Mouse (Mus musculus) lung, adult 2 months (tissue): ENCODE measurements around the gene Kdr. TPM values are rescaled to one million over a fixed set of nuclear protein-coding genes. Genes with fewer than 3 reads are reported as not detected.

ENCODE experiments used
- DNase-seq: peaks from one replicate; pipeline ENCODE4 v3.0.0; 2022
- H3K4me1 ChIP-seq: fragments of 200-500 bp; 2 replicates; pipeline ENCODE4 v1.6.1; 2011; ENCODE audit warnings: low read length; ENCODE audit not compliant: control insufficient read depth, insufficient read depth
- H3K4me3 ChIP-seq: fragments of 200-500 bp; replicated peaks from 2 replicates; pipeline ENCODE3; 2011; ENCODE audit warnings: low read depth, mild to moderate bottlenecking, control low read depth, low read length; ENCODE audit errors: extremely low read depth
- CTCF ChIP-seq: fragments of 200-500 bp; IDR thresholded peaks from 2 replicates; pipeline ENCODE4 v1.5.1; 2011; ENCODE audit warnings: mild to moderate bottlenecking, low read length, control low read depth; ENCODE audit not compliant: insufficient read depth
- POLR2A ChIP-seq: fragments of 200-500 bp; IDR thresholded peaks from 2 replicates; pipeline ENCODE4 v1.6.1; 2011; ENCODE audit warnings: low read depth, mild to moderate bottlenecking, control low read depth, low read length, borderline replicate concordance; ENCODE audit errors: extremely low read depth
- WGBS: fragments of 180-500 bp; shearing (Covaris S2); methylation state at CpG from one replicate; pipeline ENCODE4 v1.1.7; 2018; 5-methylcytosine and 5-hydroxymethylcytosine counted together
- polyA plus RNA-seq: library from polyadenylated mRNA; depleted of rRNA; stranded (reverse); fragments of >200 nt; gene quantifications from 2 replicates; pipeline ENCODE4 v1.2.3, GENCODE M21; 2012; rRNA removed

Gene Kdr
- polyA plus RNA-seq, 1 experiment, result 106 TPM

- DNase-seq, result no peak
- TF ChIP-seq CTCF (no peak), POLR2A (no peak)
- H3K4me1 ChIP-seq, result peaks cover 5% of the 10 kb centered on the region; the same call in 1 of the 2 replicates
- 41% methylated on average over 7 of the region's 7 CpGs for WGBS
- no peak overlapping the region for H3K4me3 ChIP-seq
These were observed 48.3 kb downstream of the Kdr start for GRCm38 (mm10) chr5:75929960-75930359.

- no peak for DNase-seq
These were observed 55.6 kb downstream of the Kdr start for GRCm38 (mm10) chr5:75922677-75923076.

GRCm38 (mm10) chr5:75921730-75922387, 56.4 kb downstream of the Kdr start:
- Histone ChIP-seq H3K4me3 (no peak overlapping the region), H3K4me1 (peaks cover 10% of the 10 kb centered on the region)
- DNase-seq, result no peak
- TF ChIP-seq POLR2A, result no peak
- no peak for TF ChIP-seq CTCF
- 28% methylated on average over 12 of the region's 12 CpGs for WGBS

More at GRCm38 (mm10) chr5:75922677-75923076, 55.6 kb downstream of the Kdr start:
- WGBS, result 35% methylated on average over 6 of the region's 6 CpGs
- no peak overlapping the region for H3K4me3 ChIP-seq
- H3K4me1 ChIP-seq, result peaks cover 10% of the 10 kb centered on the region
- no peak for TF ChIP-seq POLR2A

GRCm38 (mm10) chr5:75919601-75920000, 58.7 kb downstream of the Kdr start:
- peaks cover 10% of the 10 kb centered on the region for H3K4me1 ChIP-seq
- DNase-seq, result no peak
- H3K4me3 ChIP-seq, result no peak overlapping the region
- 86% methylated on average over 7 of the region's 7 CpGs for WGBS
- TF ChIP-seq POLR2A (no peak), CTCF (no peak)

DNA sequence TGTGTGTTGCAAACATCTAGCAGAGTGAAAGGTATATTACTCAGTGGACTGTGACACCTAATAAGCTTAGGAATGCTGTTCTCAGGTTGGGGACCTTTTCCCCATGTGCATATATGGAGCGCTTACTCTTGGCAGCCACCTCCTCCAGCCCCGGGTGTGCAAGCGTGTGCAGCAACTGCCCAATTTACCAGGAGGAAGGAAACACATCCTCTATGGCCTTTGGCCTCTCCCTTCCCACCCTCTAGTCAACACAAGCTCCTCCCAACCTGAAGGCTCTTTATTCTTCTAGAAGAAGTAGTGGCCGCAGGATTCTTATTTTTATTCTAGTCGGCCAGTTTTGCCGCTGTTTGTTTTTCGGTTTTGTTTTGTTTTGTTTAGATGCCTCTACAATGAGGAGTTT, 60.1 kb downstream of the Kdr start:
- TF ChIP-seq CTCF, result no peak
- DNase-seq, result no peak
- Histone ChIP-seq H3K4me1 (peaks cover 6% of the 10 kb centered on the region; the same call in 1 of the 2 replicates), H3K4me3 (no peak overlapping the region)
- WGBS, result 55% methylated on average over 7 of the region's 7 CpGs

- DNase-seq, result no peak
- TF ChIP-seq POLR2A, result no peak
- TF ChIP-seq CTCF, result no peak
- Histone ChIP-seq H3K4me1 (peaks cover 4% of the 10 kb centered on the region; the same call in 1 of the 2 replicates), H3K4me3 (no peak overlapping the region)
- WGBS, result 36% methylated on average over 4 of the region's 4 CpGs
These were observed 61.0 kb downstream of the Kdr start for GRCm38 (mm10) chr5:75917231-75917630.

- Histone ChIP-seq H3K4me3 (no peak overlapping the region), H3K4me1 (peaks cover 2% of the 10 kb centered on the region; the same call in 1 of the 2 replicates)
- WGBS, result 56% methylated on average over 4 of the region's 4 CpGs
- DNase-seq, result no peak
- TF ChIP-seq CTCF (no peak), POLR2A (no peak)
These were observed 72.2 kb downstream of the Kdr start for GRCm38 (mm10) chr5:75906102-75906501.

DNA sequence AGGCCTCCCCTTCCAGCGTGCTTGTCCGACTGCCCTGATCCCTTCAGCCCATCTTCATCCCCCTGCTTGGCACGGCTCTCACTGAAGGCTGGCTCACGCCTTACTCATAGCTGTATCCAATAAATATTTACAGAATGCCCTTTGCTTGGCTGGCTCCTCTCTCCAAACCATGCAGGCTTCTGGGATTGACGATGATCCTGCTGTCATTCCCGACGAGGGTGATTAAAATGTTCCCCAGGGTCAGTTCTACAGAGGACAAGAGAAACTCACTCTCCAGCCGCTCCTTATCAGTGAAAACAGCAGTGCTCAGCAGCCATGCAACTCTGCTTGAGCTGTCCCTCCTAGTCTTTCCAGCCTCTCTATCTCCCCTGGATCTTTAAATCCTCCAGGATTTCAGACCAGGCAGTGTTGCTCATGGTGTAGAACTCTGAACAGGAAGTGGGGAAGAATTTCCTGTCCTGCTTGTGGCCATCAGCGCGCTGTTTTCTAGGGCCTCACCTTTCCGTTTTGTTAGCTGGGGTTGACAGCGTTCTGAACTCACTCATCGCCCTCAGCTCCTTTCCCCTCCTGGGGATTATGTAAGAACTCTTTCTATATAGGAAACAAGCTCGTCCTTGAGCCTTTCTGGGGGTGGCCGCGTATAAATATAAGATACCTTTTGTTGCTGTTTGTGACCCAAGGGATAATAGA, 77.9 kb downstream of the Kdr start:
- 19% methylated on average over 16 of the region's 16 CpGs for WGBS
- Histone ChIP-seq H3K4me1 (peaks cover 8% of the 10 kb centered on the region; the same call in 1 of the 2 replicates), H3K4me3 (no peak overlapping the region)
- peak; percentile 20 for DNase-seq
- TF ChIP-seq CTCF, result no peak

GRCm38 (mm10) chr5:75895351-75895750, 82.9 kb downstream of the Kdr start:
- Histone ChIP-seq H3K4me3 (no peak overlapping the region), H3K4me1 (0 out of 2 replicates have a peak, but pooled peaks cover 2% of the 10 kb centered on the region)
- 85% methylated on average over 3 of the region's 3 CpGs for WGBS
- DNase-seq, result no peak
- TF ChIP-seq CTCF (no peak), POLR2A (no peak)

DNA sequence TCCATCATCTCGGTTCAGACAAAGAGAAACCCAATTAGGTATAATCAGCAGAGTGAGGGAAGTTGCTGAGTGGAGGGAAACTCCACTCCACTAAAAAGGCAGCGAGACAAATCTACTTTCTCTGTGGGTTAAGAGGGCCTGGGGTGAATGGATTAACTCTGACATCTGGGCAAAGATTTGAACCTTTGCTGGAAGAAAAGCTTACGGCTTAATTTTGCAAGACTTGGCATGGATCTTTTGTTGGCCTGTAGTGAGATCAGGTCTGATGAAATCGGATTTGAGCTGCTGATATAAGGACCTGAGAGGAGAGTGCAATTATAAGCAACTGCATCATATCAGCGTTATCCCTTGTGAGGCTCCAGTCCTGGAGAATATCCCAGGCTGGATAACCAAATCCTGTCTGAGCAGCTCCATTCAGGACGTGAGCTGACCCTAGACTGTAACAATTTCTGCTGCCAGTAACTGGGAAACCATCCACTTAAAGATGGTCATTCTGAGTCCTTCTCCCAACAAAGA, 85.2 kb downstream of the Kdr start:
- H3K4me3 ChIP-seq, result no peak overlapping the region
- H3K4me1 ChIP-seq, result 0 out of 2 replicates have a peak, but pooled peaks cover 2% of the 10 kb centered on the region
- WGBS, result 66% methylated on average over 6 of the region's 6 CpGs
- no peak for DNase-seq
- TF ChIP-seq POLR2A (no peak), CTCF (no peak)

Other genes starting within 250 kb of the Kdr start
- 160 and 211 TPM in 2 replicates for gene Srd5a3, start 161.8 kb upstream of the Kdr start, polyA plus RNA-seq
- 69.2 and 84.5 TPM in 2 replicates for gene Tmem165, start 205.4 kb upstream of the Kdr start, polyA plus RNA-seq